Mouse (Mus musculus): ENCODE results near the gene Mcoln2. TPM values are rescaled to one million over a fixed set of nuclear protein-coding genes. Genes with fewer than 3 reads are reported as not detected.

Mcoln2 gene
- polyA plus RNA-seq, 1 experiment from 2014 or later, result 0.28 TPM

DNA sequence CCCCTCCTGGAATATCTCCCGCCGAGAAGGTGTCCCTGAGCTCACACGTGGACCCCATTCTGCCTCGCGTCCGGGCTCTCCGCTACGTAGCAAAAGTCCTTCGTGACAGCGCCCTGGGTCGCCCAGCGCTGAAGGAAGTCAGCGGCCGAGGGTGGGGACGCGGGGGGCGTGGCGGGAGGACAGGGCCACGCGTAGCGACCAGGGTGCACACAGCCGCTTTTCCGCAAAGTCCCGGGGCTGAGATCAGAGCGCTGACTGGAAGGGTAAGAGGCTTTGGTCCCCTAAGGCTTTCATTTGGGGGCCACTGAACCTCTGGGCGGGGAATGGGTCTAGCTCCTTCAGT lies 396 bp downstream of the Mcoln2 start:
- H3K4me3 ChIP-seq, result peak overlapping the region; percentile 41
- no peaks in the 10 kb centered on the region for H3K36me3 ChIP-seq (ENCODE audit: poor library complexity, severe bottlenecking)
- H3K4me1 ChIP-seq, result peaks cover 12% of the 10 kb centered on the region
- no peaks in the 10 kb centered on the region for H3K9me3 ChIP-seq (replicated peaks)
- H3K4me2 ChIP-seq, result peak overlapping the region; percentile 91
- H3K27ac ChIP-seq, result no peak overlapping the region
- H3K9ac ChIP-seq, result peak overlapping the region; percentile 55
- H3K27me3 ChIP-seq, result peaks cover 34% of the 10 kb centered on the region
- WGBS, result 1% methylated on average over 26 of the region's 26 CpGs
- 0 out of 2 replicates have a peak, but pooled peaks have one; percentile 41 for ATAC-seq

DNA sequence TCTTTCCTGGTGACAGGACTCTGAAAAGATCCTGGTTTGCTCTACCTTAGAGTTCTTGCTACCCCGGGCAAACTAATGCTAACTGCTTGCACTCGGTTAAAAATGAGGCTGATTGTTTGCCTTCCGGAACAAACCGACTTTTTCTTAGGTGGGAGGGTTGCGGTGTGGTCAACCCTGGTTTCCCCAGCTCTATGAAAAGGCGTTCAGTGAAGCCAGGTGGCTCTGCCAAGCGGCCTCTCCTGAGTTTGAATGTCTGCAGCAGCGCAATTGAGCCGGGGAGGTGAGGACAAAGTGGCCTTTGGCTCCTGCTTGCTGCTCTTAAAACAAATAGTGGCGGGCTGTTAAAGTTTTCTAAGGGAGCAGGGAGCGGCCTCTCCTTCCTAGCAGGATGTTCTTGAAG lies 927 bp downstream of the Mcoln2 start:
- Histone ChIP-seq H3K27me3 (peaks cover 34% of the 10 kb centered on the region), H3K9ac (peak overlapping the region; percentile 55; the same call in 1 of the 2 replicates)
- ATAC-seq, result no peak

DNA sequence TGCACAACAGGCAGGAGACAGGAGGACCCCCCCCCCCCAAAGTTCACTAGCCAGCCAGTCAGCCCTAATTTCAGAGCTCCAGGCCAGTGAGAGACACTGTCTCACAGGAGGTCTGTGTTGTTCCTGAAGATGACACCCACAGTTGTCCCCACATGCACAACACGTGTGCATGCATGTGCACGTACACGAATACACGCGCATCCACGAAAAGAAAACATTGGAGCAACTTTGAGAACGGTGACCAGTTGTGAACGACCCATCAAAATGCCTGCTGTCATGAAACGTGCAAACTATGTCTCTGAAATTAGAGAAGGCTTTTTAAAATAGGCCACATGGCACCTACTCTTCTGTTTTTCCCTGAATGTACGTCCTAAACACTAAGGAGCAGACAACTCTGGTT lies 1.7 kb downstream of the Mcoln2 start:
- H3K36me3 ChIP-seq (ENCODE audit: poor library complexity, severe bottlenecking), result no peaks in the 10 kb centered on the region
- ATAC-seq, result no peak
- H3K27ac ChIP-seq, result no peak overlapping the region
- no peak overlapping the region for H3K9ac ChIP-seq
- H3K4me1 ChIP-seq, result peaks cover 12% of the 10 kb centered on the region
- 93% methylated on average over 10 of the region's 10 CpGs for WGBS
- no peaks in the 10 kb centered on the region for H3K9me3 ChIP-seq (replicated peaks)
- no peak overlapping the region for H3K4me3 ChIP-seq
- H3K27me3 ChIP-seq, result peaks cover 34% of the 10 kb centered on the region
- no peak overlapping the region for H3K4me2 ChIP-seq

More for the DNA sequence above, 927 bp downstream of the Mcoln2 start:
- Histone ChIP-seq H3K4me2 (peak overlapping the region; percentile 91), H3K4me3 (peak overlapping the region; percentile 41), H3K27ac (no peak overlapping the region), H3K4me1 (peaks cover 12% of the 10 kb centered on the region), H3K36me3 (ENCODE audit: poor library complexity, severe bottlenecking) (no peaks in the 10 kb centered on the region), H3K9me3 (replicated peaks) (no peaks in the 10 kb centered on the region)
- 28% methylated on average over 11 of the region's 11 CpGs for WGBS

DNA sequence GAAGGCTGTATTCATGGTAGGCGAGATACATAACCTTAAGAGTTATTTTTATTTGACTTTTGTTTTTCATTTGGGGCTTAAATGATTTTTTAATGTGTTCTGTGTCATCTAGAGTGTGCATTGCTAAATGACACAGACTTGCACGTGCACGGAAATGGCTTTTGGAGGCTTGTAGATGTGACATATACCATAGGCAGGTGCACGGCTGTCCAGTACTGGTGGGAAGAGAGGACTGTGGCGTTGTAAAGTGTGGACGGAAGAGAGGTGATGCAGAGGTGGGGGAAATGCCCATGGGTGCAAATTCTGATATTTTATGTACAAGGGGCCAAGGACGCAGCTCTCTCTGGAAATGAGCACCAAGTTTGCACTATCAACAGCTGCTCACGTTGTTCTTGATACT lies 2.1 kb downstream of the Mcoln2 start:
- no peaks in the 10 kb centered on the region for H3K36me3 ChIP-seq (ENCODE audit: poor library complexity, severe bottlenecking)
- H3K4me2 ChIP-seq, result no peak overlapping the region
- no peak overlapping the region for H3K9ac ChIP-seq
- H3K4me3 ChIP-seq, result no peak overlapping the region
- 92% methylated on average over 8 of the region's 8 CpGs for WGBS
- no peaks in the 10 kb centered on the region for H3K9me3 ChIP-seq (replicated peaks)
- ATAC-seq, result no peak
- peaks cover 34% of the 10 kb centered on the region for H3K27me3 ChIP-seq
- peaks cover 12% of the 10 kb centered on the region for H3K4me1 ChIP-seq
- no peak overlapping the region for H3K27ac ChIP-seq

DNA sequence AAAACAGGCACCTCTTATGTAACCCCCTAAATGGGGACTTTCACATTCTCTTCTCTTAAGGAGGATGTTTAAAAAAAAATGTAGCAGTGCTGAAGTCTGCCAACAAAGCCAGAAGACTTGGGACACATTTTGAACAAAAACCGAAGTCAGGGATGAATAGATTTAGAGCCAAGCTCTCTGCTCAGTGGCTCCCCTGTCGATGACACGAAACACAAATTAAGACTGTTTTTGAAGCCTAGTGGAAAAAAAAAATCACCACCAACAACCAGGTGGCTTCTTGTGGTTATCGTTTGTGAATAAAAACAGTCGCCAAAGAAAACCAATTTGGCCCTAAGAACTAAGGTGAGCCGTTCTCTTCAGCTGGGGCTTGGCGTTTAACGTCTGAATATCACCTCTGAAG lies 2.7 kb downstream of the Mcoln2 start:
- no peak for ATAC-seq
- no peak overlapping the region for H3K27ac ChIP-seq
- H3K9me3 ChIP-seq (replicated peaks), result no peaks in the 10 kb centered on the region
- no peaks in the 10 kb centered on the region for H3K36me3 ChIP-seq (ENCODE audit: poor library complexity, severe bottlenecking)
- no peak overlapping the region for H3K4me2 ChIP-seq
- peaks cover 34% of the 10 kb centered on the region for H3K27me3 ChIP-seq
- H3K4me1 ChIP-seq, result peaks cover 12% of the 10 kb centered on the region
- no peak overlapping the region for H3K9ac ChIP-seq
- no peak overlapping the region for H3K4me3 ChIP-seq
- WGBS, result 85% methylated on average over 8 of the region's 8 CpGs

DNA sequence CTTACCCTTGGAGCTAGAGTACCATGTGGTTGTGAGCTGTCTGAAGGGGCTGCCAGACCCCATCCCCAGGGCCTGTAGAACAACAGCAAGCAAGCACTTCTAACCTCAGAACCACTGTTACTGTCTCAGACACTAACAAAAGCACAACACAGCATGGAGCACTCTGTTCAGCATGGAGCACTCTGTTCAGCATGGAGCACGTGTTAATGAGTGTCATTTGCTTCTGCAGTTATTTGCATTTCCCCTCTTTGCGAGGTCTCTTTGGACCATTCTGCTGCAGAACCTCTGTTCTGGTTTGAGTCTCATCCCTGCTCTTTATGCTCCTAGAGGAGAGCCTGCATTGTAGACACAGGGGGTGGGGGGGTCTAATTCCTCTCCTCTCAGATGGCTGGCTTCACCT lies 3.3 kb downstream of the Mcoln2 start:
- H3K27ac ChIP-seq, result no peak overlapping the region
- H3K9me3 ChIP-seq (replicated peaks), result no peaks in the 10 kb centered on the region
- no peak overlapping the region for H3K9ac ChIP-seq
- H3K36me3 ChIP-seq (ENCODE audit: poor library complexity, severe bottlenecking), result no peaks in the 10 kb centered on the region
- H3K4me2 ChIP-seq, result no peak overlapping the region
- WGBS, result 75% methylated on average over 2 of the region's 2 CpGs
- H3K4me1 ChIP-seq, result peaks cover 12% of the 10 kb centered on the region
- H3K4me3 ChIP-seq, result no peak overlapping the region
- H3K27me3 ChIP-seq, result peaks cover 34% of the 10 kb centered on the region
- ATAC-seq, result no peak

DNA sequence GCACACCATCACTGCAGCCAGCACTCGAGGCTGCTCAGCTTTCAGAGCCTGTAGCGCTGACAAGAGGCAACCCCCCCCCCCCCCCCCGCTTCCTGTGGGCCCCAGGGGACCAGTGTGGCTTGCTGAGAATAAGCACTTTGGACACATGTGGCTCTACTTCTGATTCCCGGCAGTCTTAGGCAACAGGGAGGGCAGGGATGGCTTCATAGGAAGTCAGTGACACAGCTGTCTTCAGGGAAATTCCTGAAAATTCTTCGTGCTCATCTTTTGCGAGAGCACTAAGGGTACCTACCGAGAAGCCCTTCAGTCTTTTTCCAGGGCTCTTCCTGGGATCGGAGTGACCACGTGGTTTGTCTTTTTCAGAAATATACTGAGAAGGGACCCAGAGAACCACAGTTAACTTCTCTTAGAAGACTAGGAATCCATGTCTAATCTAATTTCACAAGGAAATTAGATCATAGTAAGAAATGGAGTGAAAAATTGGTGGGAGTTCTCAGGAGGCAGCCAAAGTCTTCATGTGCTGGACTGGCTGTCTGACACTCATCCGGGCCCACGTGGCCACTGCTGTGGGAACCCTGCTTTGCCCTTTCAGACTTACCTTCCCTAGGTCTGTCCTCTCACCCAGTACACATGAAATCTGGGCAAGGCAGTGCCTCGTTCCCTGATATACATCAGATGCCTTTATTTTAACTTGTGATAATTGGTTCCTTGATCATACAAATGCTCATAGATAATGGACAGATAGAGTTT lies 4.4 kb downstream of the Mcoln2 start:
- no peak overlapping the region for H3K9ac ChIP-seq
- 51% methylated on average over 12 of the region's 12 CpGs for WGBS
- no peak overlapping the region for H3K27ac ChIP-seq
- ATAC-seq, result no peak
- H3K27me3 ChIP-seq, result peaks cover 34% of the 10 kb centered on the region
- no peaks in the 10 kb centered on the region for H3K36me3 ChIP-seq (ENCODE audit: poor library complexity, severe bottlenecking)
- peaks cover 12% of the 10 kb centered on the region for H3K4me1 ChIP-seq
- H3K9me3 ChIP-seq (replicated peaks), result no peaks in the 10 kb centered on the region
- no peak overlapping the region for H3K4me3 ChIP-seq
- H3K4me2 ChIP-seq, result no peak overlapping the region

DNA sequence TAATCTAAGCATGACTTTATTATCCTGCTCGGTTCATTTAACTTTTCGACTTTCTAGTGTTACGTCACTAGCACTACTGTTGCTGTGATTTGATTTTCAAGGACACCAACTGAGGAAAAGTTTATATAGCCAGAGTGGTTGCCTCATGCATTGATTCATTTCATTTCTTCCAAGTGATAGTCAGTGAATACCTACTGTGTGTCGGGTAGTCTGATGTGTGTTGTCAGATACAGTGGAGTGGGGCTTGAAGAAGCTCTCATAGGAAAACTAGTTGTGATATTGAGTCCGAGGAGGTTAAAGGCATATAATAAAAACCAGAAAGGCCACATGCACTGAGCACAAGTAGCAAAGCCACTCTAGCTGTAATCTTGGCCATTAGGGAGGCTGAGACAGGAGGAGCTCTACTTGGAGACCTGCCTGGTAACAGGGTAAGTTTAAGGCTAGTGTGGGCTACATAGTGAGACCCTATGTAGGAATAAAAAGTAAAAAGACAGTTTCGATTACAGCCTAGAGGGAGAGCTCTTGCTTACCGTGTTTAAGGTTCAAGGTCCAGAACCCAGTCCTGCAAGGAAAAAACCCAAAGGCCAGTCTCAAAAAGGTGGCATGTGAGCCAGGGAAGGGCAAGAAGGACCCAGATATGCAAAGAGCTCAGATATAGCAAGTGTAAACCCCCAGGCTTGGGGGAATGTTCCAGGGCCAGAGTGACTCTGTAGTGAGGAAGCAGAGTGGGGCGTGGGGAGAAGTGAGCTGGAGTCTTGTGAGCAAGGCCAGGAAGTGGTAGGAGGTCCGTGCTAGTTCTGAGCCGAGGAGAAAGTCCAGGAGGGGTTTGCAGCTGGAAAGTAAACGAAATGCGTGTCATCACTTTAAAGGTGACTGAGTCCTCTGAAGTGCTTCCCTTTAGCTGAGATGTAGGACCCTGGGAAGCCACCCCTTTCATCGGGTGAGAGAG lies 6.3 kb downstream of the Mcoln2 start:
- H3K27me3 ChIP-seq, result peaks cover 17% of the 10 kb centered on the region
- no peak overlapping the region for H3K9ac ChIP-seq
- no peak overlapping the region for H3K4me2 ChIP-seq
- WGBS, result 84% methylated on average over 13 of the region's 13 CpGs
- H3K27ac ChIP-seq, result no peak overlapping the region
- no peak for ATAC-seq
- H3K4me3 ChIP-seq, result no peak overlapping the region
- no peaks in the 10 kb centered on the region for H3K4me1 ChIP-seq
- no peaks in the 10 kb centered on the region for H3K36me3 ChIP-seq (ENCODE audit: poor library complexity, severe bottlenecking)
- H3K9me3 ChIP-seq (replicated peaks), result no peaks in the 10 kb centered on the region

DNA sequence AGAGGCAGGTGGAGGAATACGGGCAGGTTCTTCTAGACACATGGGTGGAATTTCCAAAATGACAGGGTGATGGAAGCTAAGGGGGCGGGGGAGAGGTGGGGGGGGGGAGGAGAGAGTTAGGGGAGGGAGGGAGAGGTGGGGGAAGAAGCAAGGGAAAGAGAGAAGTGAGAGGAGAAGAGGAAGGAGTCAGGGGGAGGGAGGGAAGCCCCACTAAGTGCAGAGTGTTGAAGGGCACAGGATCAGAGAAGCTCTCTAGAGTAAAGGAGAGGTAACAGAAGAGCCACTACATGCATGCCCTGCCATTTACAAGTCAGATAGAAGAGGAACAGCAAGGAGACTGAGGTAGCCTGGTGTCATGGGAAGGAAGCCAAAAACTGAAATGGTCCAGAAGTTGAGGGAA lies 7.2 kb downstream of the Mcoln2 start:
- ATAC-seq, result no peak
- H3K4me2 ChIP-seq, result no peak overlapping the region
- 92% methylated on average over 2 of the region's 2 CpGs for WGBS

DNA sequence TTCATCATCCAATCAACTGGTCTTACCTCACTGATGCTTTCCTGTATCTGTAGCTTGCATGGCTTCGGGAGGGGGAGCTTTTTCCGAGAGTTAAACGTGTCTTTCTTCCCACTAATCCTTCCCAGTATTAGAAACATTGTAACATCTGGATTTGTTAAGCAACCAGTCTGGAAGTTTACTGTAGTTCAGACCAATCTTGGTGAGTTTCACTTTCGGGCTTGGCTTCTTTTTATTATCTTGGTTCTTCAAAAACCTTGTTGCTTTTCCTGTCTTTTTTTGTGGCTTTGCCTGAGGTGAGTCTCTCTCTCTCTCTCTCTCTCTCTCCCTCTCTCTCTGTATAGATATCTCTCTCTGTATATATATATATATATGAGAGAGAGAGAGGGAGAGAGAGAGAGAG lies 8.4 kb downstream of the Mcoln2 start:
- Histone ChIP-seq H3K27ac (no peak overlapping the region), H3K4me1 (no peaks in the 10 kb centered on the region), H3K9ac (no peak overlapping the region), H3K36me3 (ENCODE audit: poor library complexity, severe bottlenecking) (no peaks in the 10 kb centered on the region), H3K27me3 (peaks cover under 1% of the 10 kb centered on the region; the same call in 1 of the 2 replicates), H3K9me3 (replicated peaks) (no peaks in the 10 kb centered on the region), H3K4me2 (no peak overlapping the region), H3K4me3 (no peak overlapping the region)
- ATAC-seq, result no peak
- 77% methylated on average over 4 of the region's 4 CpGs for WGBS

More for the DNA sequence above, 7.2 kb downstream of the Mcoln2 start:
- Histone ChIP-seq H3K9me3 (replicated peaks) (no peaks in the 10 kb centered on the region), H3K4me3 (no peak overlapping the region), H3K4me1 (no peaks in the 10 kb centered on the region), H3K27ac (no peak overlapping the region), H3K9ac (no peak overlapping the region), H3K36me3 (ENCODE audit: poor library complexity, severe bottlenecking) (no peaks in the 10 kb centered on the region), H3K27me3 (peaks cover 8% of the 10 kb centered on the region; the same call in 1 of the 2 replicates)

DNA sequence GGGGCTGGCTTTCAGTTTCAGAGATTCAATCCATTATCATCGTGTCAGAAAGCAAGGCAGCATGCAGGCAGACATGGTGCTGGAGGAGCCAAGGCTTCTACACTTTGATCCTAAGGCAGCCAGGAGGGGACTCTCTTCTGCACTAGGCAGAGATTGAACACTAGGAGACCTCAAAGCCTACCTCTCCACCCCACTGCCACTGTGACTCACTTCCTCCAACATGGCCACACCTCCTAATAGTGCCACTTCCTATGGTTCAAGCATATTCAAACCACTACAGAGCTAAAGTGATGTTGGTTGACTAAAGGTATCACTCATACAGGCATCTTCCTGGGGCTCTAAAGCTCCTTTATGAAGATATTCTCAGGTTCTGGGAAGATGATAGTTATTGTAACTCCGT lies 9.7 kb downstream of the Mcoln2 start:
- H3K9me3 ChIP-seq (replicated peaks), result no peaks in the 10 kb centered on the region
- ATAC-seq, result no peak
- H3K4me3 ChIP-seq, result no peak overlapping the region
- WGBS, result 86% methylated on average over 2 of the region's 2 CpGs
- no peaks in the 10 kb centered on the region for H3K4me1 ChIP-seq
- no peak overlapping the region for H3K27ac ChIP-seq
- no peaks in the 10 kb centered on the region for H3K36me3 ChIP-seq (ENCODE audit: poor library complexity, severe bottlenecking)
- no peak overlapping the region for H3K4me2 ChIP-seq
- no peak overlapping the region for H3K9ac ChIP-seq
- H3K27me3 ChIP-seq, result no peaks in the 10 kb centered on the region

DNA sequence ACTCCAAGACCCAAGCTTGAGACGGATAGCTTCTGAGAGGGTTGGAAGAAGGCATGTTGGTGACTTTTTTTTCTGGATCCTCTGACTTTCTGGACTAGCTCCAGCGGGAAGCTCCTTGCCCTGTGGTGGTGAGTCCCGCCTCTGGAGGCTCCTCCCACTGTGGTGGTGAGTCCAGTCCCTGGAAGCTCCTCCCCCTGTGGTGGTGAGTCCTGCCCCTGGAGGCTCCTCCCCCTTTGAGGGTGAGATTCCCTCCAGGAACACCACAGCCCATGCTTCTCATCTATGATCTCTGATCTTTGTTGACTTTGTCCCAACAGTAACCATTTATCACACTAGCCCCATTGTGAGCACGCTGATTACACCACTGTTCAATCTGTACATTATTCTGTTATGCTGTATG lies 12.6 kb downstream of the Mcoln2 start:
- H3K27me3 ChIP-seq, result no peaks in the 10 kb centered on the region
- H3K36me3 ChIP-seq (ENCODE audit: poor library complexity, severe bottlenecking), result no peaks in the 10 kb centered on the region
- no peak overlapping the region for H3K27ac ChIP-seq
- 77% methylated on average over 4 of the region's 4 CpGs for WGBS
- no peak overlapping the region for H3K4me2 ChIP-seq
- no peaks in the 10 kb centered on the region for H3K9me3 ChIP-seq (replicated peaks)
- H3K4me1 ChIP-seq, result no peaks in the 10 kb centered on the region
- no peak overlapping the region for H3K4me3 ChIP-seq
- H3K9ac ChIP-seq, result no peak overlapping the region
- ATAC-seq, result no peak
